Mouse (Mus musculus) limb, embryonic 14.5 days (tissue): ENCODE measurements at regions not wholly inside any gene's neighbourhood (a gene's known extent, or its start where the extent isn't known, plus 50 kb on each side); places are given as distances from the start of the nearest gene placed in this dataset.

Experiments used
- ATAC-seq: fragments of 200-750 bp; cut with Nextera tagmentation; 2 replicates; pipeline ENCODE4 v1.8.0; 2017; ENCODE audit warnings: low read depth, moderate number of reproducible peaks, moderate TSS enrichment; ENCODE audit not compliant: low FRiP score
- DNase-seq: peaks from one replicate; pipeline ENCODE4 v3.0.0-alpha.2; 2015; ENCODE audit warnings: low spot score
- H3K27ac ChIP-seq: fragments of 300-500 bp; sonication (generic); replicated peaks from 2 replicates; pipeline ENCODE4 v1.5.1; 2014; ENCODE audit warnings: low read depth, mild to moderate bottlenecking, low read length, moderate library complexity, mixed read lengths
- H3K27me3 ChIP-seq: fragments of 300-500 bp; sonication (generic); 2 replicates; pipeline ENCODE4 v1.6.1; 2014; ENCODE audit warnings: low read length, mixed read lengths; ENCODE audit not compliant: control insufficient read depth, insufficient read depth
- H3K36me3 ChIP-seq: fragments of 300-500 bp; sonication (generic); 2 replicates; pipeline ENCODE4 v1.6.1; 2014; ENCODE audit warnings: mild to moderate bottlenecking, low read length, moderate library complexity, mixed read lengths; ENCODE audit not compliant: control insufficient read depth, insufficient read depth
- H3K4me1 ChIP-seq: fragments of 300-500 bp; sonication (generic); 2 replicates; pipeline ENCODE4 v1.6.1; 2014; ENCODE audit warnings: antibody characterized with exemption, low read length, mixed read lengths; ENCODE audit not compliant: control insufficient read depth, insufficient read depth
- H3K4me2 ChIP-seq: fragments of 300-500 bp; sonication (generic); replicated peaks from 2 replicates; pipeline ENCODE4 v1.6.1; 2014; ENCODE audit warnings: low read depth, mild to moderate bottlenecking, low read length, moderate library complexity; ENCODE audit not compliant: severe bottlenecking
- H3K4me3 ChIP-seq: fragments of 300-500 bp; sonication (generic); replicated peaks from 2 replicates; pipeline ENCODE4 v1.5.1; 2014; ENCODE audit warnings: low read length
- H3K9ac ChIP-seq: fragments of 300-500 bp; sonication (generic); 2 replicates; pipeline ENCODE4 v1.6.1; 2014; ENCODE audit warnings: mild to moderate bottlenecking, low read depth, low read length, moderate library complexity; ENCODE audit not compliant: severe bottlenecking
- H3K9me3 ChIP-seq: fragments of 300-500 bp; sonication (generic); 2 replicates; pipeline ENCODE4 v1.6.1; 2016; ENCODE audit warnings: low read length; ENCODE audit not compliant: control insufficient read depth
- POLR2A ChIP-seq: fragments of 200-500 bp; IDR thresholded peaks from 2 replicates; pipeline ENCODE4 v1.8.0; 2012; ENCODE audit warnings: inconsistent platforms, mild to moderate bottlenecking, moderate library complexity, borderline replicate concordance; ENCODE audit not compliant: insufficient read depth, insufficient read length; ENCODE audit errors: extremely low read depth
- WGBS: fragments of 180-500 bp; shearing (Covaris S2); extraction: QIAGEN DNeasy Blood & Tissue Kit; methylation state at CpG from one replicate; pipeline ENCODE4 v1.1.7; 2014; 5-methylcytosine and 5-hydroxymethylcytosine counted together

GRCm38 (mm10) chr13:6201516-6201915 is 340.2 kb downstream of the Klf6 start:
- no peaks in the 10 kb centered on the region for H3K9me3 ChIP-seq
- no peak overlapping the region for H3K27ac ChIP-seq
- 20% methylated on average over 1 of the region's 1 CpGs for WGBS
- no peak overlapping the region for H3K4me2 ChIP-seq
- no peaks in the 10 kb centered on the region for H3K27me3 ChIP-seq
- no peaks in the 10 kb centered on the region for H3K4me1 ChIP-seq
- ATAC-seq (no peak), DNase-seq (no peak)
- no peak for TF ChIP-seq POLR2A
- no peak overlapping the region for H3K9ac ChIP-seq
- no peaks in the 10 kb centered on the region for H3K36me3 ChIP-seq
- H3K4me3 ChIP-seq, result no peak overlapping the region

- H3K4me2 ChIP-seq, result no peak overlapping the region
- H3K9ac ChIP-seq, result no peak overlapping the region
- WGBS, result 26% methylated on average over 4 of the region's 4 CpGs
- H3K27ac ChIP-seq, result no peak overlapping the region
- no peaks in the 10 kb centered on the region for H3K36me3 ChIP-seq
- H3K4me1 ChIP-seq, result no peaks in the 10 kb centered on the region
- ATAC-seq (no peak), DNase-seq (no peak)
- TF ChIP-seq POLR2A, result no peak
- no peaks in the 10 kb centered on the region for H3K9me3 ChIP-seq
- no peaks in the 10 kb centered on the region for H3K27me3 ChIP-seq
- no peak overlapping the region for H3K4me3 ChIP-seq
Observed at GRCm38 (mm10) chr13:6204801-6205200, 343.1 kb upstream of the Pitrm1 start.

- no peaks in the 10 kb centered on the region for H3K27me3 ChIP-seq
- H3K9ac ChIP-seq, result no peak overlapping the region
- no peaks in the 10 kb centered on the region for H3K4me1 ChIP-seq
- no peak overlapping the region for H3K4me2 ChIP-seq
- no peaks in the 10 kb centered on the region for H3K9me3 ChIP-seq
- ATAC-seq, result no peak
- no peak for TF ChIP-seq POLR2A
- H3K4me3 ChIP-seq, result no peak overlapping the region
- 74% methylated on average over 2 of the region's 2 CpGs for WGBS
- no peak overlapping the region for H3K27ac ChIP-seq
- H3K36me3 ChIP-seq, result no peaks in the 10 kb centered on the region
- no peak for DNase-seq
Observed at GRCm38 (mm10) chr13:6212550-6212949, 335.4 kb upstream of the Pitrm1 start.

GRCm38 (mm10) chr13:6214189-6214588 is 333.8 kb upstream of the Pitrm1 start:
- ATAC-seq, result no peak
- no peaks in the 10 kb centered on the region for H3K9me3 ChIP-seq
- no peak overlapping the region for H3K4me2 ChIP-seq
- no peak for DNase-seq
- no peaks in the 10 kb centered on the region for H3K4me1 ChIP-seq
- no peak for TF ChIP-seq POLR2A
- WGBS, result 97% methylated on average over 2 of the region's 2 CpGs
- no peak overlapping the region for H3K27ac ChIP-seq
- H3K27me3 ChIP-seq, result no peaks in the 10 kb centered on the region
- no peak overlapping the region for H3K9ac ChIP-seq
- H3K4me3 ChIP-seq, result no peak overlapping the region
- no peaks in the 10 kb centered on the region for H3K36me3 ChIP-seq

GRCm38 (mm10) chr13:6226087-6226643 is 321.8 kb upstream of the Pitrm1 start:
- Histone ChIP-seq H3K9ac (no peak overlapping the region), H3K36me3 (no peaks in the 10 kb centered on the region), H3K4me3 (no peak overlapping the region), H3K4me1 (no peaks in the 10 kb centered on the region), H3K9me3 (no peaks in the 10 kb centered on the region), H3K27ac (no peak overlapping the region), H3K4me2 (no peak overlapping the region), H3K27me3 (no peaks in the 10 kb centered on the region)
- no peak for TF ChIP-seq POLR2A
- 77% methylated on average over 7 of the region's 7 CpGs for WGBS
- ATAC-seq (no peak), DNase-seq (no peak)

- Histone ChIP-seq H3K27me3 (no peaks in the 10 kb centered on the region), H3K27ac (no peak overlapping the region), H3K9me3 (no peaks in the 10 kb centered on the region), H3K4me2 (no peak overlapping the region), H3K36me3 (no peaks in the 10 kb centered on the region), H3K9ac (no peak overlapping the region), H3K4me3 (no peak overlapping the region), H3K4me1 (no peaks in the 10 kb centered on the region)
- TF ChIP-seq POLR2A, result no peak
- 82% methylated on average over 1 of the region's 1 CpGs for WGBS
- ATAC-seq (no peak), DNase-seq (no peak)
Observed at GRCm38 (mm10) chr13:6228278-6228677, 319.7 kb upstream of the Pitrm1 start.
